Mouse (Mus musculus) liver, postnatal 0 days (tissue): ENCODE results near the gene Clip3. TPM values are rescaled to one million over a fixed set of nuclear protein-coding genes. Genes with fewer than 3 reads are reported as not detected.
A peak's percentile ranks its signal among the peaks of the same experiment; 100 is the strongest.

Source experiments
- ATAC-seq: fragments of 200-750 bp; cut with Nextera tagmentation; 2 replicates; pipeline ENCODE4 v1.8.0; 2017; ENCODE audit warnings: mild to moderate bottlenecking, moderate library complexity
- DNase-seq: peaks from one replicate; pipeline ENCODE4 v3.0.0-alpha.2; 2016
- H3K27ac ChIP-seq: fragments of 300-500 bp; sonication (generic); 2 replicates; pipeline ENCODE4 v1.5.1; 2014; ENCODE audit warnings: antibody characterized with exemption, moderate library complexity, mild to moderate bottlenecking, low read depth
- H3K27me3 ChIP-seq: fragments of 300-500 bp; sonication (generic); 2 replicates; pipeline ENCODE4 v1.6.1; 2014; ENCODE audit warnings: low read length, control low read depth, mixed read lengths; ENCODE audit not compliant: insufficient read depth
- H3K36me3 ChIP-seq: fragments of 300-500 bp; sonication (generic); replicated peaks from 2 replicates; pipeline ENCODE4 v1.6.1; 2014; ENCODE audit warnings: mild to moderate bottlenecking, control low read depth, low read length, moderate library complexity, mixed read lengths; ENCODE audit not compliant: insufficient read depth
- H3K4me1 ChIP-seq: fragments of 300-500 bp; sonication (generic); 2 replicates; pipeline ENCODE4 v1.6.1; 2014; ENCODE audit warnings: antibody characterized with exemption, mild to moderate bottlenecking, control low read depth; ENCODE audit not compliant: insufficient read depth
- H3K4me2 ChIP-seq: fragments of 300-500 bp; sonication (generic); 2 replicates; pipeline ENCODE4 v1.6.1; 2014; ENCODE audit warnings: low read depth, mild to moderate bottlenecking, low read length, moderate library complexity, mixed read lengths
- H3K4me3 ChIP-seq: fragments of 300-500 bp; sonication (generic); 2 replicates; pipeline ENCODE4 v1.5.1; 2014; ENCODE audit warnings: low read depth, low read length
- H3K9ac ChIP-seq: fragments of 300-500 bp; sonication (generic); replicated peaks from 2 replicates; pipeline ENCODE4 v1.6.1; 2014; ENCODE audit warnings: mild to moderate bottlenecking, moderate library complexity
- H3K9me3 ChIP-seq: fragments of 300-500 bp; sonication (generic); 2 replicates; pipeline ENCODE4 v1.6.1; 2016; ENCODE audit warnings: mild to moderate bottlenecking, control low read depth, low read length, mixed read lengths
- CTCF ChIP-seq: sonication (generic); IDR thresholded peaks from 2 replicates; pipeline ENCODE4 v1.5.1; 2016; ENCODE audit warnings: antibody characterized with exemption, low read depth
- EP300 ChIP-seq: IDR thresholded peaks from 2 replicates; pipeline ENCODE4 v1.6.1; 2016; ENCODE audit warnings: antibody characterized with exemption, low read depth, mild to moderate bottlenecking
- WGBS: fragments of 180-500 bp; shearing (Covaris S2); extraction: QIAGEN DNeasy Blood & Tissue Kit; methylation state at CpG from one replicate; pipeline ENCODE4 v1.1.7; 2014; ENCODE audit not compliant: insufficient replicate concordance; 5-methylcytosine and 5-hydroxymethylcytosine counted together
- polyA plus RNA-seq: library from polyadenylated mRNA; unstranded; fragments of >200 nt; fragmentation: Nextera tagmentation; extraction: Ambion mirVana; gene quantifications from 2 replicates; pipeline ENCODE4 v1.2.1, GENCODE M21; 2015

Clip3 gene
- polyA plus RNA-seq, 1 experiment from 2014 or later: 0.34 TPM

DNA sequence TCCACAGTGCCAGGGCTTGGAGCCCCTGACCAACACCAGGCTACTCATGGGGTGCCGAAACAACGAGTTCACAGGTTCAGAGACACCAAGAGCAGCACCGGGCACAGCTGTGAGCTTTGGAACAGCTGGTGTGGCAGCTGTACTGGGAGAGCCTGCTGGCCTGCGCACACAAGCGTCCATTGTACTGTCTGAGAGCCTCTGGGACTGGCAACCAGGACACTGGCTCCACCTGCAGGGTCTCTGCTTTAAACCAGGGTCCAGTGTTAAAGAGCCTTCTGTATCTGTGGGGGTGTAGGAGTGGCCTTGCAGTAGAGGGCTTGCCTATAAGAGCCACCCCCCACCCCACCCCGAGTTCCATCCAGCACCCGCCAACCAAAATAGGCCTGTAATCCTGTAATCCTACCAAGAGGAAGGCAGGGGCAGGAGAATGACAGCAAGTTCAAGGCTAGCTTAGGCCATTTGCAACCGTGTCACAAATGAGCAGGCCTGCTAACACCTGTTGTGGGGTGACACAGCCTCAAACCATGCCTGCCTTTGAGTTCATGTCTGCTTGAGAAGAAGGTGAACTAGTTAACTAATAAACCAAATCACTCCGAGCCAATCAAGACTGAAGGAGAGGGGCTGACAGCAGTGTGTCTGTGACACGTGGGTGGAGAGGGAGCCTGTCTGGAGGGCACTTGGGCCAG lies 1.7 kb upstream of the Clip3 start:
- Histone ChIP-seq H3K9me3 (no peaks in the 10 kb centered on the region), H3K9ac (no peak overlapping the region), H3K4me2 (no peak overlapping the region), H3K27ac (no peak overlapping the region), H3K27me3 (peaks cover 8% of the 10 kb centered on the region), H3K4me3 (no peak overlapping the region), H3K4me1 (no peaks in the 10 kb centered on the region), H3K36me3 (no peaks in the 10 kb centered on the region)
- DNase-seq (no peak), ATAC-seq (no peak)
- TF ChIP-seq EP300 (no peak), CTCF (no peak)
- 64% methylated on average over 10 of the region's 10 CpGs for WGBS

- TF ChIP-seq CTCF (no peak), EP300 (no peak)
- Histone ChIP-seq H3K9ac (no peak overlapping the region), H3K27me3 (peaks cover 8% of the 10 kb centered on the region), H3K27ac (no peak overlapping the region), H3K36me3 (no peaks in the 10 kb centered on the region), H3K4me2 (no peak overlapping the region), H3K4me1 (no peaks in the 10 kb centered on the region), H3K9me3 (no peaks in the 10 kb centered on the region), H3K4me3 (no peak overlapping the region)
- WGBS: 73% methylated on average over 13 of the region's 13 CpGs
- ATAC-seq: no peak
- DNase-seq: no peak
Measured at GRCm38 (mm10) chr7:30293795-30294194, 2.3 kb downstream of the Clip3 start.

DNA sequence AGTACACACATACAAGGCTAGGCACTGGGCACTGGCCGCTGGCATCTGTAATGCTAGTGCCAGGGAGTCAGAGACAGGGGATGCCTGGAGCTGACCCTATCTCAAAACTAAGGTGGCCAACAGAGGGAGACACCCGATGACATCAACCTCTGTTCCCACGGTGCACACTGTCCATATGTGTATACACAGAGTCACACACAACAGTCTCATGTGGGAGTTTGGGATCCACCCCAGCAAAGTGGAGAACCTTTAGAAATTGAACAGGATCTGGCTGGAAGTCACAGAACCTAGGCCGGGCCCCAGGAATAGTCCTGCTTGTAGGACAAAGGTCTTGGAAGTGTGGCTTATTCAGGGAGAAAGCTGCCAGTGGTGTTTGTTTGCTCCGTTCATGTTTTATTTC lies 2.8 kb downstream of the Clip3 start:
- ATAC-seq: no peak
- TF ChIP-seq CTCF: no peak
- no peak for TF ChIP-seq EP300
- no peak overlapping the region for H3K4me3 ChIP-seq
- 77% methylated on average over 5 of the region's 5 CpGs for WGBS
- H3K9ac ChIP-seq: no peak overlapping the region
- H3K4me1 ChIP-seq: no peaks in the 10 kb centered on the region
- H3K9me3 ChIP-seq: no peaks in the 10 kb centered on the region
- no peak overlapping the region for H3K4me2 ChIP-seq
- H3K36me3 ChIP-seq: no peaks in the 10 kb centered on the region
- no peak overlapping the region for H3K27ac ChIP-seq
- H3K27me3 ChIP-seq: peaks cover 8% of the 10 kb centered on the region
- no peak for DNase-seq

DNA sequence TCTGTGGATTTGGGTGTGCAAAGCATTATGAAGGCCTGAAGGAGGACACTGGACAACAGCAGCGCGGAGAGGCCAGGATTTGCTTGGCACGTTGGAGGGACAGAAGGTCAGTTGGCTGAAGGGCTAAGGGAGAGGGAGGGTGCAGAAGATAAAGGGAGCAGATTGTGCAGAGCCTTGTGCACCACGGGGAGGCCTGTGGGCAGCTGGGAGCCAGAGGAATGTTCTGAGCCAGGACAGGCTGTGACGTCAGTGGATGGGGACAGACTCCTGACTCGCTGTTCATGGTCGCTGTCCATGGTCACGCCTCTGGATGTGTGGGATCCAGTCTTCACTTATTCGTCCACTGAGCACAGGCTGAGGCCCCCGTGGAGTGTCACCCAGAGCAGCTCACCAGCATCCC lies 3.6 kb downstream of the Clip3 start:
- DNase-seq (peak; percentile 37), ATAC-seq (no peak)
- no peak overlapping the region for H3K4me3 ChIP-seq
- H3K9me3 ChIP-seq: no peaks in the 10 kb centered on the region
- H3K4me2 ChIP-seq: no peak overlapping the region
- H3K27ac ChIP-seq: no peak overlapping the region
- no peaks in the 10 kb centered on the region for H3K36me3 ChIP-seq
- no peaks in the 10 kb centered on the region for H3K4me1 ChIP-seq
- H3K27me3 ChIP-seq: peaks cover 8% of the 10 kb centered on the region
- 47% methylated on average over 10 of the region's 10 CpGs for WGBS
- TF ChIP-seq CTCF (no peak), EP300 (no peak)
- H3K9ac ChIP-seq: no peak overlapping the region

DNA sequence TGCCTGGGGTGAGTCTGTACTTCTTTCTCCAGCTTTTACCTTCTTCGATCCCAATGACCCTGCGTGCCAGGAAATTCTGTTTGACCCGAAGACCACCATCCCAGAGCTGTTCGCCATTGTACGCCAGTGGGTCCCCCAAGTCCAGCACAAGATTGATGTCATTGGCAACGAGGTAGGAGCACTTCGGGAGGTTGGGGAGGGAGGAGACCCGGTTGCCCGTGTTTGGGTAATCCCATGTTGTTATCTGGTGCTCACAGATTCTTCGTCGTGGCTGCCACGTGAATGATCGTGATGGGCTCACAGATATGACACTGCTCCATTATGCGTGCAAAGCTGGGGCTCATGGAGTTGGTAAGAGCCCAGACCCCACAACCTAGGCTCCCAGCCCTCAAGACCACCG lies 5.3 kb downstream of the Clip3 start:
- Histone ChIP-seq H3K4me1 (no peaks in the 10 kb centered on the region), H3K27ac (no peak overlapping the region), H3K27me3 (peaks cover 4% of the 10 kb centered on the region), H3K9ac (no peak overlapping the region), H3K4me3 (no peak overlapping the region), H3K4me2 (no peak overlapping the region), H3K9me3 (no peaks in the 10 kb centered on the region), H3K36me3 (no peaks in the 10 kb centered on the region)
- ATAC-seq (no peak), DNase-seq (no peak)
- 77% methylated on average over 15 of the region's 15 CpGs for WGBS
- TF ChIP-seq EP300 (no peak), CTCF (no peak)

GRCm38 (mm10) chr7:30297266-30297665 lies 5.7 kb downstream of the Clip3 start:
- Histone ChIP-seq H3K27me3 (no peaks in the 10 kb centered on the region), H3K4me3 (no peak overlapping the region), H3K9ac (no peak overlapping the region), H3K4me2 (no peak overlapping the region), H3K9me3 (no peaks in the 10 kb centered on the region), H3K36me3 (no peaks in the 10 kb centered on the region), H3K27ac (no peak overlapping the region), H3K4me1 (no peaks in the 10 kb centered on the region)
- no peak for ATAC-seq
- no peak for DNase-seq
- whole genome bisulfite sequencing: 70% methylated on average over 16 of the region's 16 CpGs
- TF ChIP-seq EP300 (no peak), CTCF (no peak)
